Mouse (Mus musculus): ENCODE data around the gene Olfr311.

GRCm38 (mm10) chr11:58803871-58804270 is 35.2 kb upstream of the Olfr311 start:
- TF ChIP-seq CTCF (IDR thresholded peaks at IDR 0.05; ENCODE audit: borderline replicate concordance, extremely low read depth, insufficient read depth, insufficient read length): no peak
- TF ChIP-seq POLR2A (IDR thresholded peaks at IDR 0.05; ENCODE audit: borderline replicate concordance, extremely low read depth, insufficient read depth, insufficient read length, poor library complexity, severe bottlenecking): no peak
